Mouse (Mus musculus) monocyte, adult 5-6 weeks (primary cell): ENCODE data around the gene Ctnna3. TPM values are rescaled to one million over a fixed set of nuclear protein-coding genes. Genes with fewer than 3 reads are reported as not detected.

Source experiments
- ATAC-seq: fragments of 153-309, 156-312 bp; replicated peaks from 2 replicates; pipeline ENCODE4 v1.8.0; 2017; ENCODE audit warnings: mild to moderate bottlenecking; ENCODE audit not compliant: low TSS enrichment, insufficient number of reproducible peaks, severe bottlenecking, poor library complexity, low FRiP score
- total RNA-seq: library from RNA; stranded (forward); fragments of 200-1000, 200-491, 200-594 nt; gene quantifications from 3 replicates; pipeline ENCODE4 v1.2.3, GENCODE M21; 2017

The Ctnna3 gene
- total RNA-seq, 1 experiment from 2014 or later = not detected

DNA sequence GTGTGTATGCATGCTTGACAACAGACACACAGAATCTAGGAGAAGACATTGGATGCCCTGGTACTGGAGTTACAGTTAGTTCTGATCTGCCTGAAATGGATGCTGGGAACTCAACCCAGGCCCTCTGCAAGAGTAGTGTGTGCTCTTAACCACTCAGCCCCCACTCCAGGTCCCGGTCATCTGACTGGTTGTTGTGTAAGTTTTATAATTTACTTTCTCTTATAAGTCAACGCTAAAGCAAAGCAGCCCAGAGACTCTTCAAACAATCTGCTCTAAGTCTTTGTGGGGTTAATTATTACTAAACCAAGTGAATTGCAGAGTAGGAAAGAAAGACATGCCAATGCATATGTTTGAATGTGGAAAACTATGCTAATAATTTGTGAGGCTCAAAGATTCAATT lies 549.5 kb downstream of the Ctnna3 start:
- ATAC-seq = no peak

DNA sequence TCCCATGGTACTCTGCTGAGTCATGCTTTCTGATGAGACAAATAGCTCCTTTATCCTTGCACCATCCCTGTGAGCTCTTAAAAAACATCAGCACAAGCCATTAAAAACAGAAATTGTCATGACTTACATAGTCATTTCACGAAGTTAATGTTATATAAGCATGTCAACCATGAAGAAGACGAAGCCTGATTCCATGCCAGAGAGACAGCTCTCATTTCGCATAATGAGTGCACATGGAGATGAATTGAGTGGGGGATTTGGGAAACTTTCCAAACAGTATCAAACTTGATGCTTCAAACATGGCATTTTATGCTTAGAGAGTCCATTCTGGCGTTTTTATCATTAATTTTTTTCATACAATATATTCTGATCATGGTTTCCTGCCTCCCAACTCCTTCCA lies 555.7 kb downstream of the Ctnna3 start:
- ATAC-seq = no peak

DNA sequence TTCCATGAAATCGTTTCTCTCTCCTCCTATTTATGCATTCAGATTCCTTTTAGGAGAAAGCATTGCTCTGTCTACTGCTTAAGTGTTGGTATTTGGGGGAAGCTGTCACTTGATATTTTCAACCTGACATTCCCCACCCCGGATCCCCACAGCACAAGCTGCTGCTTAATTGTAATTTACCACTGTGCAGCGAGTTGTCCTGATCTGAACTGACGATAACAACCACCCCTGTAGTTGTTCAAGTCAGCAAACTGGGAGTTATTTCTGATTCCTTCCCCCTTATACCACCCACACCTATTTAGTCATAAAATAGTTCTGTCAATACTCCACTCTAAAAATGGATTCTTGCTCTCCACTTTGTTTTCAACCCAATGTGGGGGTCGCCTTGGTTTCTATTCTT lies 564.4 kb downstream of the Ctnna3 start:
- ATAC-seq = no peak

DNA sequence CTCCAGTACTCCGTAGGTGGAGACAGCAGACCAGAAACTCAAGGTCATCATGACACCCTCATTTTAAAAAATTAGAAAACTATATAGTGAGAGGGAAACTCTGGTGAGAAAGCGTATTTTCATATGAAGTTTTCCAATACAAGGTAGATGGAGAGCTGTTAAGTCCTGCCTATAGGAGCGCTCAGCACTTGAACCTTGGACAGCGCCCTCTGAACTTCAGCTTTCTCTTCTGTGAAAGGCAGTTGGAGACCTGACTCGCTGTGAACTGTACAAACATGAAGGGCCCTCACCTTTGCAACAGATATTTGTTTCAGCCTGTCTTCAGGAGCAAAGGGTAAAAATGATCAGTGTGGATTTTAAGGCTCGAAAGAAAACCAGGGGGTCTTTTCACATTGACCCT lies 571.6 kb downstream of the Ctnna3 start:
- ATAC-seq = no peak

DNA sequence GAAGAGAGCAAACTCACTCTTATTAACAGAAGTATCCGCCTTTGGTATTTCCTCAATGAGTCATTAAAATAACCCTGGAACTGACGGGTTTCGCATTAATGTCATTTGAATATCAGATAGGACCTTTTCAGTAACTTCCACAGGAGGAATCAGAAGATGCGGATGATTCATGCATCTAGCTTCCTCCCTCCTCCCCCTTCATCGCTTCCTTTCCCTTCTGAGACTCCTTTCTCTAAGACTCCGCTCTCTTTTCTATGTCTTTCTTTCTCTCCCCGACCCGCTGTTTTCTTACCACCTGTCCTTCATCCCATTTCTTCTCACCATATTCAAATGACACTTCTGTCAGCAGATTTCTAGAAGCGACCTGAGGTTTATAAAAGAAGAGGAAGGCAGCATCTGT lies 572.1 kb downstream of the Ctnna3 start:
- no peak for ATAC-seq

DNA sequence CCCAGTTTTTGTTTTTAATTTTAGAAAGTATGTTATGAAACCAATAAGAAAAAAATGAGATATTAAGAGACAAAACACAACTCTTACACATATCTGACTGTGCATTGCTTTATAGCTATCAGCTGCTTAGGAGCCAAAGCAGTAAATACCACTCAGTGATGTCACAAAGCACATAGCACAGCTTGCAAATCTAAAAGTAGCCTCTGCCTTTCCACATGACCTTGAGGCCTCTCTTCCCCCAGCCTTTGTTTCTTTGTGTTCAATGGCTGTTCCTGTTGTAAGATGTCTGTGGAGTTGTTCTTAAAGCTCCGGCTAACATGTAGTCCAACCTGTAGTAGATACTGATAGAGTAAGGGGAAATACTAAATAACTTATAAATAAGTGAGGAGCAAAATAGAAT lies 590.4 kb downstream of the Ctnna3 start:
- ATAC-seq = no peak

DNA sequence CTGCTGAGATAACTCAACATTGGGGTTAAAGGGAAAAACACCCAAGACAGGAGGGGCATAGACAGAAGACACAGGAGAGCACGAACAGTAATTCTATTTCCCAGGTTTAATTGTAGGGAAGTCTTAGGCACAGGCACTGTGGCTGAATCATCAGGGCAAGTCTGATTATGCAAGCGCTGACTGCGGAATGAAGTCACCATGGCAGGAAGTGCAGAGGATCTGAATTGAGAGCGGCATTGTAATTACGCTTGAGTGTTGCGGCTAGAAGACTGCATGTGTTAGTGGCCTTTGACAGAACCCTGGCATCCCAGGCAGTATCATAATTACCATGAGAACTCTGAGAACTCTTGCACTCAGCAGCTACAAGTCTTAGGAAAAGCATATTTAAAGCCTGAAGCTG lies 593.4 kb downstream of the Ctnna3 start:
- ATAC-seq = no peak

DNA sequence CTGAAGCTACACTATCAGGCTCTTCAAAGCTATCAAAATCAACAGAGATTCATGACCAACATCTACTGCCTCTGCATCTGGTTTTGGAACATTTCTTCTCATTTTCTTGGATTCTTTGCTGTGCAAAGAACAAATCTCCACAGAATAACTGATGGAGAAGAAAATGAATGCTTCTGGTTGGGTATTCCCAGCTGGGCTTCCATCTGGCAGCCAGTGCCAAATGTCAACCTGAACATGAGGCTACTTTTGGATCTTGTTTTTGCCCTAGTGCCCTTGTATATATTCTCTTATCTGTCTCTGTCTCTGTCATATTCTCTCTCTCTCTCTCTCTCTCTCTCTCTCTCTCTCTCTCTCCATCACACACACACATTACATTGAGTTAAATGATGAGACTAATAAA lies 601.0 kb downstream of the Ctnna3 start:
- no peak for ATAC-seq

DNA sequence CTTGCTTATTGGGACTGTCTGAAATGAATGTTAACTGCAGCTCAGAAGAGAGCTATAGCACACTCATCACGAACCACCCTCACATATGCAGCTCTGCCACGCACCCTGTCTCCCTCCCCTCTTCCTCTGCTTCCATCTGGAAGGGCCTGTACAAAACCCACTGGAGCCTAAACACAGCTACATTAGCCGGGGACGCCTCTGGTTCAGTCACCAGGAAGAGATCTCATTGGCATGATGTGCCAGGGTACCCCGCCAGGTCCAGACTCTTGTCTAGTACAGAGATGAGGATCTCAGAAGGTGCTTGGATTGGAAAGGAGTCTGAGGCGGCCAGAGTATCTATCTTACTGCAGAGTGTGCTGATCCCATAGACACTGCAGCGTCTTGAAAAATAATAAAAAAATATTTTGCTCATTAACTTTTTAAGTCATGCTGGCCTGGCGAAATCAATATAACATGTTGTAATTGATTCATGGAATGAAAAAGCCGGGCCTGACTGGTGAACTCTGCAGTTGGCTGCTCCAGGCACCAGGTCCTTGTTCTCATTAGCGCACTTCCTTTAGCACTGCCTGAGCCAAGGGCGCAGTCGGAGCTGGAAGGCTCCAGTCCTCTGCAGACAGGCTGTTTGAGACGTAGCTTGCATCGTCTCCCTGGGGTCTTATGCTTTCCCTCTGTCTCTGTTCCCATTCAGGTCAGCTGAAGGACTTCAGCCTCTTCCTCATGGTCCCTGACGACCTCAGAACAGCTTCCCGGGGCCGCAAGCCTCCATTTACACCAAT lies 610.0 kb downstream of the Ctnna3 start:
- no peak for ATAC-seq

DNA sequence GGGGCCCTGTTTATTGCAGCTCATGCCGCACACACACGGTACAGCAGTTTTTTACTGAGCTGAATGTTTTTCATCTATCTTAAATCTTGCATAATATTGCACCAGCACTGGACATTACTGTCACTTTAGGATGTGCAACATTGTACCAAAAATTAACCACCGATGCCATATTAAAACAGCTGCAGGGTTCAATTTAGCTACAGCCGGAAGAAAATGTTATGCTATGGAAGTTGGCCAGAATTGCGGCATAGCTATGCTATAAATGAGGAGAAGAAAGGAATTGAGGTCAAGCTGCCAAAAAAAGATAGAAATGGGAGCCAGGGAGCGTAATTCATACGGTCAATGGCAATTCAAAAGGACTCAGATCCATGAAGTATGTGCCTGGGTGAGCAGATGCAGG lies 611.3 kb downstream of the Ctnna3 start:
- no peak for ATAC-seq

DNA sequence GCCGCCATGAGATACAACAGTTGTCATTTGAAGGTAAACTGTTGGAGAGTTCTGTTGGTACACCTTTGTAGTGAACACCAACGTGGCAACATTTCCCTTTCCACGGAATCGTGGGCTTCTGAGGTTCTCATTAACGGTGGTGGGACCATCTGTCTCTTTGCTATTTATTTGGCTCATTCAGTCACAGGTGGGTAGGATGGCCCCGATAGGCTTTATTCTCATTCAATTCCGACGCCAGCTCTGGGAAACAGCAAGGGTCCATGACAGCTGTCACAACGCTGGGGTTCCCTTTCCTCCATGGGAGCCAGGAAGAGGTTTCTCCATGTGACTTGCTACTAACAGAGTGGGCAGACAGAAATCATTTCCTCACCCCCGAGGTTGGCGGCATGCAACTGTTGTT lies 612.0 kb downstream of the Ctnna3 start:
- ATAC-seq = no peak

DNA sequence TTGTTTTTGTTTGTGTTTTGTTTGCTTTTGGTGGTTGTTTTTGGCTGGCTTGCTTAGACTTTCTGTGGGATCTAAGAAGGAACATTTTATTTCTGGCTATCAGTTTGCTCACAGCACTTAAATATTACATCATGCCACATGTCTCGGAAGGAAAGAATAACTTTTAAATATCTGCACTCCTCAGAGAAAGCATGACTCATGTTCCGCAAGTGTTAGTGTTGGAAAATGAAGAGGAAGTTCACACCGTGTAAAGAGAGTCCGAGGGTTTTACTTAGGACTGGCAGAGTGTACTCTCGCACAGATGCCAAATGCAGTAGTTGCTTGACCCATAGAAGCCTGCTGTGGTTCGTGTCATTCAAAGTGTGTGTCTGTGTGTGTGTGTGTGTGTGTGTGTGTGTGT lies 619.3 kb downstream of the Ctnna3 start:
- no peak for ATAC-seq

DNA sequence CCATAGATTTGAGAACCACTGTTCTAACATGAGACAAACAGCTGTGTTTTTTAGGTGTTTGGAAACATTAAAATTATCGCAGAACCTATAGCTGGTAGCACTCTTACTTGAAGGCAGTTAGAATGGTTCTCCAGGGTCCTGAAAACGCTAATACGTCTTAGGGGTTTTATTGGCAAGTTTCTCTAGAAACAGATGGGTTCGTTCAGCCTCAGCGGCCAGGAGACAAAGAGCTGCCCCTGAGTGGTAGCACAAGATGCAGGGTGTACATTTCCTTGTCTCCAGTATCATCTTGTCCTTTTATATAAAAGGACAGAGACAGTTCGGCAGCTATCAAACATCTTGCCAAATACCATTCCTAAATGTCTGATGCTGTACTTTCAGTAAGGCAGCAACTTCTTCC lies 620.0 kb downstream of the Ctnna3 start:
- ATAC-seq = no peak

DNA sequence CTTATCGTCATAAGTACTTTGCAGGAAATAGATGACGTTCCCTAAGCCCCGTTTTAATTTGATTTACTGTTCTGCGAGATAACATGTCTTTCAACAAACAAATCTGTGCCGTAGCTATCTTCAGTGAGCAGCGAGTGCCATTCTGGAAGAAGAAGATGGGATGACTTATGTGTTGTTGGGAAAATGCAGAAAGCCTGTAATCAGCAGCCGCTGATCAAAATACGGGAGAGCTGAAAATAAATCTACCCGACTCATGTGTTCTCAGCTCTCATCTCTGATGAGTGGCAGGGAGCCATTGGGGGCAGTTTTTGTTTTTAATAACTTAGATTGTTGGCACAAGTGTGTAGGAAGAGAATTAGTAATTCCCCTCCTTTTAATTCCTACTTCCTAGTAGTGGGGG lies 633.8 kb downstream of the Ctnna3 start:
- no peak for ATAC-seq

DNA sequence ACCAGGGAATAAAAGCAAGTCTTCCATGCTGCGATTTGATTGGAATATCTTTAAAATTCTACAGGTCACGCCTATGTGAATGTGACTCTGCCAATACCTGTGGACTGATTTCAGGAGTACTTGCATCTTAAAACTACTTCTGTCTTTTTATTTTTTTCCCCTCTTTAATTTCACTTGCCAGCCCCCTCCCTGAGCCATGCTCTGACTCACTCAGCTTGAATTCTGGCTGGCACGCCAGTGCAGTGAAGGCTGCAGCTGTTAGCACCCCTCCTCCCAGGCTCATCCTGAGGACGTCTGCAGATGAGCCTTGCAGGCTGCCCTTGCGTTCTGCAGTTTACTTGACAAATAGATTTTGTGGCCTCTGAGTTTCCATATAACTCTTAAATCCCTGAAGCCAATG lies 646.0 kb downstream of the Ctnna3 start:
- ATAC-seq = no peak

DNA sequence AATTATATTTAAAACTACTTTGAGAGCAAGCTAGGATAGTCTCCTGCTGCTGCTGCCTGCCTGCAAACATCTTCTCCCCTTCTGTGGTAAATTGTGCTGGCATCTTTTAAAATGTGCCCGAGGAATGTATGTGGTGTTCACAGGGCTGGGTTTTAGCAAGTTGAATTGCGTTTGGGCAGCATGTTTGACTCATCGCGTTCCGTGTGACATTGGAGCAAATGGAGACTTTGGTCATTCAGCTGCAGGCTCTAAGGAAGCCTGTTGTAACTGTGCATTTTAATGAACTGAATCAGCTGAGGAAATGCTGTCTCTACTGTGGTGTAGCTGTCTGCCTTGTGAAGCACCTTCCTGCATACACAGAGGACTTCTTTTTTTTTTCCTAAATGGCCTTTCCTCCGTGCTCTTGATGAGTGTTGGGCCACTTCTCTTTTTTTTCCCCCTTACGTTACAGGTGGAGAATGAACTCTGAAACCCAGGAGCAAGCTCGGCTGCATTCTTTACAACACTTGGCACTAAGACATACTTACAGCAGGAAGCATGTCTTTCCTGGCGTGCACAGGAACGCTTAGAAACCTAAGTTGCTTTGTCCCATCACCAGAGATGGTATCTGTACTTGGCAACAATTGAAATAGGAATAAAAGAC lies 646.6 kb downstream of the Ctnna3 start:
- no peak for ATAC-seq

DNA sequence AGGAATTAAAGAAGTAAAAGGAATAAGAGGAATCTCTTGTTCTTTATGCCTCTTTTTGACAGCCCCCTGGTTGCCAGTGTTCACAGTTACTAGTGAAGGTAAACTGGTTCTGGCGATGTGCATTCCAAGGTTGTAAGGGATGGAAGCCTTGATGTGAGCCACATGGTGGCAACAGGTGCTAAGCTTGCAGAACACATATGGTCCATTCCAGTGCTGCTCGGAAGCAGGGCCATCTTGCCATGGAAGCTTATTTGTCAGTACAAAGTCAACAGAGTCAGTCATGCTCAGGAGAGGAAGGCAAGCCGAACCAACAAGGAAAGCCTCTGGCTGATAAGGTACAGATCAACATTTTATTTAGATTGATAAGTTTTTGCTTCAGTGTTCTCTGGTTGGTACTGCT lies 652.4 kb downstream of the Ctnna3 start:
- ATAC-seq = no peak

DNA sequence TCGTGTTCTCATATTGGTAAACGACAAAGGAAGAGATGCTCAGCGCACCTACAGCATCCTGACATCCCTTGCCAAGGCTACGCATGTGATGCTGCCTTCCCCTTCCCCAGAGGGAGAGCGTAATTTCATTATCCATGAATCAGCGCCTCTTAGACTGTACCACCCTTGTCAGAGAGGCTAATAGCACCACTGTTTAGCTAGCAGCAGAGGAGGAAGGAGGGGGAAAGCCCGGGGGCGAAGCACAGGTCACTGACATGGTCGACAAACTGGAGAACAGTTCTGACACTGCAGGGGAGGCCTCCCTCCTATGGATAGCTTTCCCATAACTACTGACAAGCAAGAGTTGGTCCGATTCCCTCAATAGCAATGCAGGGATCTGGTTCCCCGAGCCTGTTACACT lies 653.9 kb downstream of the Ctnna3 start:
- ATAC-seq = no peak

DNA sequence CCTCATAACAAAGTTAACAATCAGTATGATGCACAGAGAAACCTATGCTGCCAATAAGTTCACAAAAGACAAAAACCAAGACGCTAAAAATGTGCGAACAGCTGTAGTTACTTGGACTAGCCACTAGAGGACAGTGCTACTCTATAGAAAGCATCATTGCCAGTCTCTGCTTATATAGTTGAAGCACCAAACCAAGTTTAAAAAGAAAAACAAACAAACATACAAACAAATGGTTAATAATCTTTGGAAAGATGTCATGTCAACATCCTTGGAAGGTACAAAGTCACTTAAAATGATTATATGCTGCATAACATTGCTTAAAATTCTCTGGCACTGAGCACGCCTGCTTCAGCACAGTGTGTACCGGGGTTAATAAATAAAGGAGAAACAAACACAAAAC lies 654.6 kb downstream of the Ctnna3 start:
- ATAC-seq = no peak

DNA sequence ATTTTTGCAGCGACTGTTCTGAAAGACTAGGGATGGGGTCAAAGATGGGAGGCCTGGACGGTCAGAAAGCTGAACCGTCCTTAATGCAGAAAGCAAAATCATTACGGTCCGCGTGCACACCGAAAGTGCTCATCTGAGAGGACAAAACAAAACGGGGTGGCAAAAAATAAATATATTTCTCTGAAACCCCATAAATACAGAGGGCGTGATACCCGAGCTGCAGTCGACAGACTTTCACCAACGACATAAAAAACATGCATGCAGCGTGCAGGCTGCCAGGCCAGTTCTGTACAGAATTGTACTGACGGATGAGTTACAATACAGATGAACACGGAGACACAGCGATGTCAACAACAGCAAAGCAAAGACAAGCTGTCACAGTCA lies 656.3 kb downstream of the Ctnna3 start:
- ATAC-seq = no peak
